Mouse (Mus musculus): ENCODE results near the gene B3gnt3.

The B3gnt3 gene

DNA sequence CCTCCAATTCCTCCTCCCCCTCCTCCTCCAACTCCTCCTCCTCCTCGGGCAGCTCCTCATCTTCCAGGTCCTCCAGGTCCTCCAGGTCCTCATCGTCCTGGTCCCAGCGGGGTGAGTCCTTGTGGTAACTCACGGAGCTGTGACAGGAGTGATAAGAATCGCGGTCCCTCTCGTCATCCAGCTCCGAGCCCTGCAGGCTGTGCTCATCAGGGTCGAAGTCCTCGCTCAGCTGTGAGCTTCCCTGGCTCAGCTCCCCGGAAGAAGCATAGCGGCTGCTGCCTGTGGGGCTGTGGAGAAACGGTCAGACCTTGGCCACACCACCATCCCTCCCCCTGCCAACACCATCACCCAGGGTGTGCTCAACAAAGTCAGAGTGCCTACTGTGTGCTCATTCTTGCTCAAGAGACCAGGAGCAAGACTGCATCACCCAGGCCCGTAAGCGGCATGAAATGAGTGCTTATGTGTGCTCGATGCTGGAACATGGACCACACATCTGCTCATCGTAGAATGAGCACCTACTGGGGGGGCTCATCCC is 43.0 kb downstream of the B3gnt3 start:
- no peak for DNase-seq (ENCODE audit: extremely low spot score, low read depth, low spot score)

DNA sequence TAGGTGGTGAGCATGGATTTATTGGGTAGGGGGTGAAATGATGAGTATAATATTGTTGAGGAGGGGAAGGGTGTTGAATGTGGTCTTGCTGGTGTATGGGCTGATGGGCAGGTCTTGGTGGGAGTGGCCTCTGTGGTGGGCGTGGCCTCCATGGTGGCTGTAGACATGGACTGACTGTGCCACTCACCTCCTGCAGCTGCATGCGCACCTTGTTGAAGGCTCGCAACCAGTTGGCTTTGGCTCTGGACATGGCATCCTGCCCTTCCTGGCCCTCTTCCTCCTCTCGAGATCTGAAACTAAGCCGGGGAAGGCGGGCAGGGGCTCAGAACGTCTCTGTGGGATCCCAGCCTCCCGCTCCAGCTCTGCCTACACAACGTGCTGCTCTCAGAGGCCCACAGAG is 43.8 kb downstream of the B3gnt3 start:
- DNase-seq (ENCODE audit: extremely low spot score, low read depth, low spot score) = no peak

DNA sequence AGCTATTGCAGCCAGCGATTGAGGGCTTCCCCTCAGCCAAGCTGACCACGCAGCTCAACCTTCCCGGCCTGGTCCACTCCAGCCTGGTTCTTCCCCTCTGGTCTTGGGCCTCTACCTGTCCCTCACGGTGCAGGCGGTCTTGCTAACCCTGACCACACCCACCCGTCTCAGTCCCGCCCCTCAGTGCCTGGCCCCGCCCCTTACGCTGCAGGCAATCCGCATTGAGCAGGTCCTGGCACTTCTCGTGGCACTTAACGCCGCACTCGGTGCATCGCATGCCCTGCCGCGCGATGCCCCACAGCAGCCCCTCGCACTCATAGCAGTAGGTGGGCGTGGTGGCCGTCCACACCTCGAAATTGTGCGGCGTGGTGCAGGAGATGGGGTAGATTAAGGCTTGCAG is 47.0 kb downstream of the B3gnt3 start:
- no peak for DNase-seq (ENCODE audit: extremely low spot score, low read depth, low spot score)

DNA sequence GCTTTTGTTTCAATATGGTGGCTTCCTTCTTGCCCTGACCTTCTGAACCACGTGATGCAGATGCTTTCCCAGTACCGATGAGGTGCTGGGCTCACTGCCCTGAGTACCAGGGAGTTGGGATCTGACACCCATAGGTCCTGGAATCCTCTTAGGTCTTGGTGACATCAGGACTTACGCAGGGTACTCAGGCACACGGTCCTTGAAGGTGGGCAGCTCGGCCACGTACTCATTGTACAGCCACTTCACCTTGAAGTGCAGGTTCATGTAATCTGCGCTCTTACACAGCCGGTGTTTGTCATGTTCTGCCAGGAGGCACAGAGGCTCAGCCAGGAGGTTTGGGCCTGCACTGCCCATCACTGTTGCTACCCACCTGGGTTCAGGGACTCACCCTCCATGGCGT is 56.1 kb downstream of the B3gnt3 start:
- DNase-seq (ENCODE audit: extremely low spot score, low read depth, low spot score) = no peak
